Mouse (Mus musculus): ENCODE data around the gene Stil. TPM values are rescaled to one million over a fixed set of nuclear protein-coding genes. Genes with fewer than 3 reads are reported as not detected.

Stil gene
- polyA plus RNA-seq, 1 experiment, result 0.80 TPM

DNA sequence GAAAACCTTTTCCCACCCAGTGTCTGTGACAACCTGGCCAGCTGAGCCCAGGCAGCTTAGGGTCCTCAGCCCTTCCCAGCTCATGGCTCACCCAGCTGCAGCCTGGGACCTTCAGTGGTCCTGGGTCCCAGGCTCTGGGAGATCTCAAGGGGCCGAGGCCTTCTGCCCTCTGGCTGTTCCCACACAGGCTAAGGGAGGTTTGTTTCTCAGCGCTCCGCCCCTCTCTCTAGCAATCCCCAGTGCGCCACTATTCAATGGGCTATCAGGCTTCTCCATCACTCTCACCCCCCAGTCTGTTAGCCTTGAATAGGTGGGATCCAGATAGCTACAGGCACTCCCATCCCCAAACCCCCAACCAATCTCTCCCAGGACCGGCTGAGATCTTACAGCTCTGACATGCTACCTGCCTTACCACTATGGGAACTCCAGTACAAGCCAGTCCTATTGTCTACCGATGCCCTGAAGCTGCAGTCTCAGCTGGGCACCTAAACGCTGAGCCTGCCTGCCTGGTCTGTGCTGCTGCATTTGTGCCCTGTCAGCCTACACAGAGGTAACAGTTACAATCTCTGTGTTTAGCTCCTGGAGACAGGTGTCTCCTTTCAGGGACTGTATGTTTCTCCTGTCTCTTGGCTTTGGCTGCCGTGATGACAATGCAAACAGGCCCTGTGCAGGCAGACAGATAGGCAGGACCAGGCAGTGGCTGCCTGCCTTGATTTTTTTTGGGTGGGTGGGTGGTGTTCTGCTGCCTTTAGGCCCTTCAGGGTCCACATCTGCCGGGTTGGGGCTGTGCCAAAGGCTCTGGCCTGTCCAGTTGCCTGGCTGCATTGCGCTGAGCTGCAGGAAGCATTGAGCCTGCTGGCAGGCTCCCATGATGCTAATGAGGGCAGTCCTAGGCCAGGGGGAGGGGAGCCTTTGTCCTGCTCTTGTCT is 79.2 kb downstream of the Stil start:
- DNase-seq (ENCODE audit: extremely low spot score in 1 of 2, low spot score in 1 of 2), result no peak

DNA sequence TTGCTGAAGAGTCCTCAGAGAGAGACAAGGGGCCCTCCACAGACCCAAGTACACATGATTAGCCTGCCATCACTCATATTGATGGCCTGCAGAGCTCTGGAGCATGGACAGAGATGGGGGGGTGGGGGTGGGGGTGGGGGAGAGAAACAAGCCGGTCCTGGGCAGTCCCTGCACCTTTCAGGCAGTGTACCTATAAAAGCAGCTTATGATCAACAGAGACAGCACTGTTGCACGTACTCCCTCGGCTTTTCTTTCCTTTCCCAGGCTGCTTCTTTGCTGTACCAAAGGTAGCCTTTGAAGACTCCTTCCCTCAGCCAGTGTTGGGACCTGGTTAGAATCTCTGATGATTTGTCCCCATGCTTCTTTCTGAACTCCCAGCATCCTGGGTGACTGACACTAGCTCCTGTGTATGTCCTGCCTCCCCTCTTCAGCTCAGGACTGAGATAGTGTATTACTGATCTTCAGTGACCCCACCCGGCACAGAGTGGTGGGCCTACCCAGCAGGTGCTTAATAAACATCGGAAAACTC is 79.9 kb downstream of the Stil start:
- DNase-seq (ENCODE audit: extremely low spot score in 1 of 2, low spot score in 1 of 2), result no peak

DNA sequence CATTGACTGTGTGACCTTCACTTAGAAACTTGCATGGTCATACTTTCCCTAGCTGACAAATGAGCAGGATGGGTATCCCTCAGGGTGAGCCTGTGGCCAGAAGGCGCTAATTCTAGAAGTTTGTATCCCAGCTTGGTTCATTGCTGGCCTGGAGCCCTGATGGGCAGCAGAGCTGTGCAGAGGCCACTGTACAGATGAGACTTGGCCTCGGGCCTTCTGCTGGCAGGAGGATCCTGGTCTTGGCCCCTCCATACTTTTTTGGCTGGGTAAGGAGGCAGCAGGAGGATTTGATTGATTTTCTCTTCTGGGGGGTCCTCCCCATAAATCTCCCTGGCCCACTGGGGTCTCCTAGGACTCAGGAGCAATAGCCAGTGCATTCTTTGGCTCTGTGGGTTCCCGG is 83.1 kb downstream of the Stil start:
- DNase-seq (ENCODE audit: extremely low spot score in 1 of 2, low spot score in 1 of 2), result no peak

DNA sequence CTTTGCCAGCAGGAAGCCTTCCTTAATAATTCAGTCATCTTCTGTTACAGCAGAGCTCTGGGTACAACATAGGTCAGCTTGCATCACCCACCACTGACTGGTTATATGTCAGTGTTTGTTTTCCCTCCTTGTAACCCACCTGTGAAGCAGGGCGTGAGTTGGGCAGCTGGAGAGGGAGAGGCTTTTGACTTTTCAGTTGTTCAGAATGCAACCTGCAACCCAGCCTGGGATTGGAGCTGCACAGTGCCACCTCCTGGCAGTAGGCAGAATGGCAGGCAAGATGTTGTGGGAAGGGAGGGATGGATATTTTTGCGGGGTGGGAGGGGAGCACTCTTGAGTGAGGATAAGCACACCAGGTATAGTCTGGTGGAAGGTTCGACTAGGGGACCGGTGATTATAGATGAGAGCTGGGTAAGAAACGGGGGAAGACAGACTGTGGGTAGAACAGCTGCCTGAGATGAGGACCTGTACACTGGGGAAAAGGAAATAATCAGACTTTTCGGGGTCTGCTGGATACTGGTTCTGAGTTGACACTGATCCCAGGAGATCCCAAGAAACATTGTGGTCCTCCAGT is 85.7 kb downstream of the Stil start:
- DNase-seq (ENCODE audit: extremely low spot score in 1 of 2, low spot score in 1 of 2), result peak in 1 of 2 experiments; percentile 65

DNA sequence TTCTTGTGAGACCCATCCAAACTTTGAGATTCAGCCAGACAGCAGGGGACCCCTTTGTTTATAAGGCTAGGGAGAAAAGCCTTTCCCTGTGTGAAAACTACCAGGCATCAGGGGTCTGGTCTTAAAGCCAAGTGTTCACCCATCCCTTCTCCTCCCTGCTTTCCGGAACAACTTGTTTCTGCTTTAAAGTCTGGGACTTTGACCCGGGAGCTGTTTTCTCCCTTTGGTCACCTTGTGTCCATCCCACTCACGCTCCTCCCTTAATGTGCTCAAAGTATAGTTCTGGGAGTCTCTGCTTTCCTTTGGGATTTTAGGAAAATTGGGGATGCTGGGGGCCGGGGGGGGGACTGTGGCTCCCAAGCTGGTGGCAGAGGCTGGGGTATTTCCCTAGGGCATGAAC is 86.3 kb downstream of the Stil start:
- no peak for DNase-seq (ENCODE audit: extremely low spot score in 1 of 2, low spot score in 1 of 2)

DNA sequence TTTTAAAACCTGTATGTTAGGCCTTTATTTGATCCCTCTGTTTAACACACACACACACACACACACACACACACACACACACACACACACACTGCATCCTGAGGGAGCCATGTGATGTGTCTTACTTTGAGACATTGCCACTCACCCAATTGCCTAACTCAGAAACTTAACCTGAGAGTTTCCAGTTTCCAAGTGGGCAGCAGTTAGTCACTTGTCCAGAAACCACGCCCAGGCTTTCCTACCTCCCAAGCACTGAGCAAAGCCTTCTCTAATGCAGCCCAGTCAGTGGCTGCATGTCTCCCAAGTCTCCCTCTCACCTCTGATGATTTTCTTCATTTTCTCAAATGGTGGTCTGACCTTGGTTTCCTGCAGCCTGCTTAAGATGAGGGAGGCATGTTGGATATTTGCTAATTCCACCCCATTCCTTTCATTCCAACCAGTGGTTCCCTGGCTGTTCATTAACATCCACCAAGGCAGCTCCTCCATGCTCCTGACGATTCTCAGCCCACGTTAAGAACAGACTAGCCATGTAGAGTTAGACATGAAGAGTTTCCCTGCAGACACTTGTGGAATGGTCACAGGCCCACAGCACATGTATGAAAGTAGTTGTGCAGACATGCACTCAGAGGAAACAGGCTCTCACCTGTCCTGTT is 86.9 kb downstream of the Stil start:
- DNase-seq (ENCODE audit: extremely low spot score in 1 of 2, low spot score in 1 of 2), result no peak

DNA sequence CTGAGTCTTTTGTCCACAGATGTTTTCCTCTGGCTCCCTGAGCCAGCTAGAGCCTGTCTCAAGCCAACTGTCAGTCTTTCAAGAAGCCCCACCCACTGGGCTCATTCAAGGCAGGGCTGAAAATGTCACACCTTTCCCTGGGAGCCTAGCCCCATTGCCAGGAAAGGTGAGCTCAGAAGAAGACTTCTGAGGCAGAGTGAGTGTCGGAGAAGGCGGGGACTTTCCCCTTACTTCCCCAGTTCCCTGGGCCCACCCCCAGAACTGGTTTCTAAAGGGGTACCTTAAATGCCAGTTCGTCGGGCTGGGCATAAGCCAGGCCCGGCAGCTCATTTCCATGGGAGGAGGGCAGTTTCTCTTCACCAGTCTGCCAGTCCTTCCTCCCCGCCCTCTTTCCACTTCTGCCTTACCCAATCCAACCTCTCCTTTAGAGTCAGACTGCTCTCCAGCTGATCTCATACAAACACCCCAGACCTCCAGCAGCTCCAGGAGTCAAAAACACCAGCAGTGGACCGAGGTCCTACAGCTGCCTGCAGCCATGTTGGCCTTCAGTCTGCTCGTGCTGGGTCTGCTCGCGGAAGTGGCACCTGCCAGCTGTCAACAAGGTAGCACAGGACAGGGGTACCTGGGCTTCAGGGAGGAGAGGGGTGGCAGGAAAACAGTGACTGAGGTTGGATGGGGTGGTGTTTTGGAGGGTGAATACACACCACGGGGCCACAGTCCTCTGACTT is 88.8 kb downstream of the Stil start, which contains the start of gene Pdzk1ip1:
TSS of gene Pdzk1ip1 (plus strand) at position 98 of the 728 bp plus-strand sequence.
- DNase-seq (ENCODE audit: extremely low spot score in 1 of 2, low spot score in 1 of 2), result no peak

DNA sequence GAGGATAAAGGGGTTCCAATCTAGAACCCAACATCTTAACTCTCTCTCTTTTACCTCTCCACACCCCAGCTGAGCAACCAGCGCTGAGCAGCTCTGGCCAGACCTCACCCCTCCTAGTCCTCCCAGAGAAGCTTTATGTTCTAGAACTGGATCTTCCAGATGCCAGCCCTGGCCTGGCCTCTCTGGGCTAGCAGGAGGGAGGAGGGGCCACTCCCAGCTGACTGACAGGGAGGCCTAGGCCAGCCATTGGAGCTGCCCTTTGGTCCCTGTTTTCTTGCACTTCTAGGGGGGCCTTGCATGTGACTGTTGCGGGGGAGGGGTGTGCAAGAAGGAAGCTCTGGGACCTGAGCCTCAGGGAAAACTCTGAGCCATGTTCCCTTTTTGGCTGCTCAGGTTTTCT is 90.6 kb downstream of the Stil start:
- DNase-seq (ENCODE audit: extremely low spot score in 1 of 2, low spot score in 1 of 2), result no peak

DNA sequence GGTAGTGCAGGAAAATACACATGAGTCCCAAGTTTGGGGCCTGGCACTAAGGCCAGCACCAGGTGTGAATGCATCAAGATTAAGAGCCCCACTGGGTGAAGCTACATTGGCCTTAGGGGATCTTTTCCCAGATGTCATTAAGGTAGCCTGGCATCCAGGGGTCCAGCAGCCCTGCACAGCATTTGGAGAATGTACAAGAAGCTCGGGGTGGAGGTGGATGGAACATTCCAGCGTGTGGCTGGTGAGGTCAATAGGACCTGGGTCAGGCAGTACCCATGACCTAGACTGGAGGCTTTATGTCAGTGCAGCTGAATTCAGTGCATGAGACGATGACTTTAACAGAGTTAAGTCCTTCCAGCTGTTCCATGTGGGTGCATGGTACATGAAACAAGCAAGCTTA is 91.8 kb downstream of the Stil start:
- DNase-seq (ENCODE audit: extremely low spot score in 1 of 2, low spot score in 1 of 2), result no peak

Other genes starting within 250 kb of the Stil start
- gene Gm12830, start 178.4 kb upstream of the Stil start, polyA plus RNA-seq (2012; rRNA removed), result not detected in 2 replicates
- 0.25 and 0.32 TPM in 2 replicates for gene Foxd2, start 91.3 kb upstream of the Stil start, polyA plus RNA-seq (2012; rRNA removed)
- 0.18 and 0.29 TPM in 2 replicates for gene Foxe3, start 74.1 kb upstream of the Stil start, polyA plus RNA-seq (2012; rRNA removed)
- 53.5 and 60.1 TPM in 2 replicates for gene Cmpk1, start 12.9 kb upstream of the Stil start, polyA plus RNA-seq (2012; rRNA removed)
- 1.4 and 1.6 TPM in 2 replicates for gene Tal1, start 56.3 kb downstream of the Stil start, polyA plus RNA-seq (2012; rRNA removed)
- 0.97 and 1.00 TPM in 2 replicates for gene Pdzk1ip1, start 88.5 kb downstream of the Stil start, polyA plus RNA-seq (2012; rRNA removed)
- gene Cyp4x1, start 134.1 kb downstream of the Stil start, polyA plus RNA-seq (2012; rRNA removed), result 9.4 and 12.0 TPM in 2 replicates
- gene Cyp4a29, start 241.9 kb downstream of the Stil start, polyA plus RNA-seq (2012; rRNA removed), result not detected in 2 replicates